Mouse (Mus musculus) spleen, adult 2 months (tissue): Measurements from ENCODE around the gene Sema5a. TPM values are rescaled to one million over a fixed set of nuclear protein-coding genes. Genes with fewer than 3 reads are reported as not detected.

ENCODE experiments used
- DNase-seq, 2 experiments: peaks; one replicate each; pipeline versions ENCODE4 v3.0.0 to v3.0.0-alpha.2; 2012 to 2021; ENCODE audit warnings: low spot score in 2 of 2, low read depth in 1 of 2
- H3K27ac ChIP-seq: fragments of 200-500 bp; 2 replicates; pipeline ENCODE4 v1.5.1; 2012; ENCODE audit warnings: low read length, inconsistent platforms; ENCODE audit not compliant: insufficient read depth
- H3K27me3 ChIP-seq: fragments of 200-500 bp; 2 replicates; pipeline ENCODE4 v1.6.1; 2012; ENCODE audit warnings: mild to moderate bottlenecking, moderate library complexity, low read length, inconsistent platforms; ENCODE audit not compliant: control insufficient read depth, insufficient read depth
- H3K36me3 ChIP-seq: fragments of 200-500 bp; 2 replicates; pipeline ENCODE4 v1.6.1; 2012; ENCODE audit warnings: mild to moderate bottlenecking, low read length, inconsistent platforms; ENCODE audit not compliant: control insufficient read depth, insufficient read depth
- H3K4me1 ChIP-seq: fragments of 200-500 bp; 2 replicates; pipeline ENCODE4 v1.6.1; 2011; ENCODE audit warnings: inconsistent platforms; ENCODE audit not compliant: control insufficient read depth, insufficient read depth, insufficient read length
- H3K4me3 ChIP-seq: fragments of 200-500 bp; 2 replicates; pipeline ENCODE4 v1.5.1; 2011; ENCODE audit warnings: mild to moderate bottlenecking, inconsistent platforms; ENCODE audit not compliant: insufficient read depth, insufficient read length; ENCODE audit errors: extremely low read depth
- CTCF ChIP-seq: fragments of 200-500 bp; IDR thresholded peaks from 2 replicates; pipeline ENCODE4 v1.5.1; 2011; ENCODE audit warnings: mild to moderate bottlenecking, inconsistent platforms; ENCODE audit not compliant: insufficient read depth, insufficient read length, insufficient replicate concordance; ENCODE audit errors: extremely low read depth
- POLR2A ChIP-seq: fragments of 200-500 bp; IDR thresholded peaks from 2 replicates; pipeline ENCODE4 v1.6.1; 2011; ENCODE audit warnings: low read depth, low read length, inconsistent platforms
- WGBS: fragments of 180-500 bp; shearing (Covaris S2); methylation state at CpG from one replicate; pipeline ENCODE4 v1.1.7; 2018; 5-methylcytosine and 5-hydroxymethylcytosine counted together
- polyA plus RNA-seq: library from polyadenylated mRNA; depleted of rRNA; stranded (reverse); fragments of >200 nt; gene quantifications from 2 replicates; pipeline ENCODE4 v1.2.3, GENCODE M21; 2012

Sema5a gene
- polyA plus RNA-seq, 1 experiment, result 5.4 TPM

DNA sequence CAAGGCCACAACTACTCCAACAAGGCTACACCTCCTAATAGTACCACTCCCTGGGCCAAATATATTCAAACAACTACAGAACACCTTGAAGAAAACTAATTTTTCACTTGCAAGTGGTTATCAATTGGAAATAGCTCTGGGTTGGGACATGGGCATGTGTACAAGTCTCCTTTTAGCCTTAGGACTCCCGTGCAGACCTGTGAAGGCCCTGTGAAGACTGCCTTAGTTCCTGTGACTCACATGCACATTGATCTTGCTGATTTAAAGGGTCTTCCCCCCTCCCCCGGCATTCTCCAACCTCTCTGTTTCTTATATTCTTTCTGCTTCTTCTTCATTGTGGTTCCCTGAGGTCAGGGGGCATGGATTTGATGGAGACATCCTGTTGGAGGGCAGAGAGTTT is 161.8 kb downstream of the Sema5a start:
- H3K27ac ChIP-seq, result no peak overlapping the region
- H3K36me3 ChIP-seq, result no peaks in the 10 kb centered on the region
- DNase-seq, result no peak
- TF ChIP-seq CTCF, result no peak
- no peak for TF ChIP-seq POLR2A
- H3K4me3 ChIP-seq, result no peak overlapping the region
- H3K27me3 ChIP-seq, result no peaks in the 10 kb centered on the region
- no peaks in the 10 kb centered on the region for H3K4me1 ChIP-seq
- 87% methylated on average over 2 of the region's 2 CpGs for WGBS

DNA sequence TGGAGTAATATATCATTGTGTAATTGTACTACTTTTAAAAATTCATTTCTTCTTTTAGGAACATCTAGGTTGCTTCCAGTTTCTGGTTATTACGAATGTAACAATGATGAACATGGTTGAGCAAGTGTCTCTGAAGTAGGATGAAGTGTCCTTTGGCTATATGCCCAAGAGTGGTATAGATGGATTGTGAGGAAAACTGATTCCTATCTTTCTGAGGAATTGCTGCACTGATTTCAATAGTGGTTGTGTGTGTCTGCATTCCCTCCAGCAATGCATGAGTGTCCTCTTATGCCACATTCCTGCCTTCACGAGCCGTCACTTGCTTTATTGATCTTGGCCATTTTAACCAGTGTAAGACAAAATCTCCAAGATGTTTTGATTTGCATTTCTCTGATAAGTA is 163.2 kb downstream of the Sema5a start:
- WGBS, result 88% methylated on average over 3 of the region's 3 CpGs
- H3K27ac ChIP-seq, result no peak overlapping the region
- H3K4me1 ChIP-seq, result no peaks in the 10 kb centered on the region
- H3K36me3 ChIP-seq, result no peaks in the 10 kb centered on the region
- TF ChIP-seq POLR2A (no peak), CTCF (no peak)
- H3K27me3 ChIP-seq, result no peaks in the 10 kb centered on the region
- DNase-seq, result no peak
- H3K4me3 ChIP-seq, result no peak overlapping the region

- Histone ChIP-seq H3K4me1 (no peaks in the 10 kb centered on the region), H3K4me3 (no peak overlapping the region), H3K27ac (no peak overlapping the region), H3K27me3 (no peaks in the 10 kb centered on the region), H3K36me3 (no peaks in the 10 kb centered on the region)
- TF ChIP-seq POLR2A (no peak), CTCF (no peak)
- 87% methylated on average over 2 of the region's 2 CpGs for WGBS
- no peak for DNase-seq
Observed at GRCm38 (mm10) chr15:32416291-32416690, 171.7 kb downstream of the Sema5a start.

DNA sequence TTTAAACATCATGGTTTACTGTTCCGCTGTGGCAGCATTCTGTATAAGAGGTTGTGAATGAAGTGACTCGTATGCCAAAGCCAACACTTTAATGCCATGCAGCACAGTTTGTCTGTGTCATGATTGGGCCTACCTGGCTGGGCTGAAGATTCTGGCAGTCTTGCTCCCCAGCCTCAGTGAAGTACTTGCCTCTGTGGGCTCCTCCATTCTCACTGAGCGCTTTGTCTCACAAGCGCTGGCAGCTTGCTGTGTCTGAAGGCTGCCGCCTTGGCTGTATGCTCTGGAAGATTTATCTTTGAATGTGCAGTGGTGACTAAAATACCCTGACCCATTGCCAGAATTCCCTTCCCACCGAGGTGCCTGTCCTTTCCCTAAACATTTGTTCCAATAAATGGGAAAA is 178.0 kb downstream of the Sema5a start:
- no peaks in the 10 kb centered on the region for H3K36me3 ChIP-seq
- H3K4me1 ChIP-seq, result no peaks in the 10 kb centered on the region
- WGBS, result 88% methylated on average over 6 of the region's 6 CpGs

GRCm38 (mm10) chr15:32423061-32423460 is 178.5 kb downstream of the Sema5a start:
- TF ChIP-seq POLR2A (no peak), CTCF (no peak)
- H3K36me3 ChIP-seq, result no peaks in the 10 kb centered on the region
- H3K27me3 ChIP-seq, result no peaks in the 10 kb centered on the region
- no peak for DNase-seq
- 87% methylated on average over 6 of the region's 6 CpGs for WGBS
- H3K27ac ChIP-seq, result no peak overlapping the region
- no peaks in the 10 kb centered on the region for H3K4me1 ChIP-seq
- no peak overlapping the region for H3K4me3 ChIP-seq

More for the DNA sequence above, 178.0 kb downstream of the Sema5a start:
- DNase-seq, result no peak
- no peak for TF ChIP-seq CTCF
- no peak for TF ChIP-seq POLR2A
- Histone ChIP-seq H3K27me3 (no peaks in the 10 kb centered on the region), H3K4me3 (no peak overlapping the region), H3K27ac (no peak overlapping the region)

GRCm38 (mm10) chr15:32427188-32427924 is 182.7 kb downstream of the Sema5a start:
- Histone ChIP-seq H3K27ac (no peak overlapping the region), H3K4me1 (no peaks in the 10 kb centered on the region), H3K4me3 (no peak overlapping the region), H3K36me3 (no peaks in the 10 kb centered on the region), H3K27me3 (no peaks in the 10 kb centered on the region)
- 92% methylated on average over 7 of the region's 7 CpGs for WGBS
- TF ChIP-seq CTCF (no peak), POLR2A (no peak)
- no peak for DNase-seq
